Mouse (Mus musculus): Measurements from ENCODE around the gene Clcn1. TPM values are rescaled to one million over a fixed set of nuclear protein-coding genes. Genes with fewer than 3 reads are reported as not detected.

Clcn1 gene
- polyA plus RNA-seq, 1 experiment from 2014 or later = 1.5 TPM

DNA sequence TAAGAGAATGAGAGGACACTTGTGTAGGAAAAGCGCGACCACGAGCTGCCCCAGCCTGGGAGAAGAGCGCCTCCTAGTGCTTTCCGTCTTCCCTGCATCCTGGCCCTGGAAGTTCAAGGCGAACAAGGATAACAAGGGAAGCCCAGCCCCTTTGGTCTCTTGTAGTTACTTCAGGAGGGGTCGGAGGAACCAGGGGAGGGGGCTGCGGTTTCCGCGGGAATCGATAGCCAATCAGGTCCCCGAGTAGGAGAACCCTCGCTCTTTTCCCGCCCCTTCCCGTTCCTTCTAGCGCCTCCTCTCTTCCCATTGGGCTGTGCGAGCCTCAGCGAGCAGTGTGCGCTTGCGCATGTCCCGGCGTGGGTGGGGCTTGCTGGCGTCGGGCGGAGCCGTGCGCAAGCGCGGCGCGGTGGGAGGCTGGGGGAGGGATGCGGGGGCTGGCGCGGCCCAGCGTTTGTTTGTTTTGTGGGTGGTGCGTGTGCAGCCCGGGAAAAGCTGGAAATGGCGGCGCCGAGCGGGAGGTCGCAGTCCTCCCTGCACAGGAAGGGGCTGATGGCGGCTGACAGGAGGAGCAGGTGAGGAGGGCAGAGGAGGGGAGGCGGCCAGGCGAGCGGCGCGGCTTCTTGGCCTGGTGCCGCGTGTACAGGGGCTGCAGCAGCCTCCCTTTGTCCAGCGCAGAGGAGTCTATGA is 21.7 kb upstream of the Clcn1 start, which contains the start of gene Casp2:
Casp2 (plus strand) TSS at position 360 of the 687 bp plus-strand sequence.
- peak within 1 kb of the TSS; percentile 92 for H3K9ac ChIP-seq
- WGBS = under 1% methylated on average over 49 of the region's 51 CpGs
- H3K27me3 ChIP-seq (replicated peaks) = no peaks in the 10 kb centered on the region
- peak within 1 kb of the TSS; percentile 84 for H3K4me2 ChIP-seq (replicated peaks)
- H3K27ac ChIP-seq = peak within 1 kb of the TSS; percentile 80; the same call in 1 of the 2 replicates
- peaks cover 8% of the 10 kb centered on the region for H3K4me1 ChIP-seq
- no peaks in the 10 kb centered on the region for H3K9me3 ChIP-seq
- H3K4me3 ChIP-seq = peak within 1 kb of the TSS; percentile 83
- peak; percentile 100 for ATAC-seq (ENCODE audit: low FRiP score, low read depth)
- peaks cover 27% of the 10 kb centered on the region for H3K36me3 ChIP-seq

DNA sequence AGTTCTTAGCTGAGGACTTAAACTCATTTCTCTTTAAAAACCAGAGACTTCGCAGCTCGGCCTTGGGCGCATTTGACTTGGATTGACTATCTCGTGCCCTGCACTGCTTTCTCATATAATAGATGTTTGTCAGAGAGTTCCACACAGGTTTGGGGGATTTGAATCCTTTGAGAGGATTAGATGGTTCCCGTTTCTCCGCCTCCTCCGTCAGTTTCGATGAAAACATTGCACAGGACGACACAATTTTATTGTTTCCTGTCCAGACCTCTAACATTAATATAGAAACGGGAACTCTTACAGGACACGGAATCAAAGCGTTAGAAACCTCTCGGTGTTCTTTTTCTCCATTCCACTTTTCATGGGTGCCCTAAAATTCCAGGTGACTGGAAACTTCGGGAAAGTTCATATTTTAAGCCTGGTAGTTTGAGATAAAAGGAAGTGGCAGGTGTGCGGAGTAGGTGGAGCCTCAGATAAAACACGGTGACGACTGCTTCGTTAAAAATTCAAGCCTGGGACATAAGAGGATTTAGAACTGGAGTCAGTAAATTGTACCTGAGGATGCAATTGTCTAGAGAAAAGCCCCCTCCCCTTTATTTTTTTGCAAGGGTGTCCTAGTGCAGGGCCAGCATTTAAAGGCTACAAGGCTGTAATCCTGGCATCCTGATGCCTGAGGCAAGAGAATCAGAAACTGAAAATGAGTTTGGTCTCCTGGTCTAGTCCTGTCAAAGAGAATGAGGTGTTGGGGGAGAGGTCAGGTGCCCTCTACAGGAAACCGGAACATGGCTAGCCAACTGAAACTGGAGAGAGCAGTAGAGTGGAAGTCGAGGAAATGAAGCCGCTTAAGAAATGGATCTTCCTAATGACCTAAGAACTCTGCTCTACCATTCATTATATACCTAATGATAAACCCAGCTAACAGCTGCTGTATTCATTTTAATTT is 20.8 kb upstream of the Clcn1 start:
- H3K27ac ChIP-seq = peak overlapping the region; percentile 80; the same call in 1 of the 2 replicates
- no peaks in the 10 kb centered on the region for H3K27me3 ChIP-seq (replicated peaks)
- under 1% methylated on average over 21 of the region's 21 CpGs for WGBS
- H3K9ac ChIP-seq = peak overlapping the region; percentile 92
- peak overlapping the region; percentile 83 for H3K4me3 ChIP-seq
- peak; percentile 0; the same call in 1 of the 2 replicates for ATAC-seq (ENCODE audit: low FRiP score, low read depth)
- no peaks in the 10 kb centered on the region for H3K9me3 ChIP-seq
- H3K36me3 ChIP-seq = peaks cover 36% of the 10 kb centered on the region
- peaks cover 8% of the 10 kb centered on the region for H3K4me1 ChIP-seq
- peak overlapping the region; percentile 84 for H3K4me2 ChIP-seq (replicated peaks)

DNA sequence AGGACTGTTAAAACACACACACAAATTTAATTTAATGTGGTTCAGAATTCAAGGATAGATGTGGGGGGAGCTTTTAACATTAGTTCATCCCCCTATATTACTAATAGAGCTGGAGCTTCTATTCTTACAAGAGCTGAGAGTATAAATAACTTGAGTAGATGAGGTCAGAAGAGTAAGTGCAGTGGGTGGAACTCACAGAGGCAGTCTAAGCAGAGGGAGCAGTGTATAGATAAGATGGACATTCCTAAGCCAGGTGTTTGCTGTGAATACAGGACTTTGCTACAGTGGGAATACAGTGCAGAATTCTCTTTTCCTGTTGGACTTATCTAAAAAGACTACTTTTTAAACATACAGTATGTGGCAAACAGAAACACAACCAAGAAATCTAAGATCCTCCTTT is 15.7 kb upstream of the Clcn1 start:
- Histone ChIP-seq H3K9ac (no peak overlapping the region), H3K9me3 (no peaks in the 10 kb centered on the region), H3K4me1 (peaks cover 8% of the 10 kb centered on the region), H3K27ac (no peak overlapping the region), H3K27me3 (replicated peaks) (no peaks in the 10 kb centered on the region), H3K4me2 (replicated peaks) (no peak overlapping the region), H3K4me3 (no peak overlapping the region), H3K36me3 (peaks cover 76% of the 10 kb centered on the region)
- no peak for ATAC-seq (ENCODE audit: low FRiP score, low read depth)

DNA sequence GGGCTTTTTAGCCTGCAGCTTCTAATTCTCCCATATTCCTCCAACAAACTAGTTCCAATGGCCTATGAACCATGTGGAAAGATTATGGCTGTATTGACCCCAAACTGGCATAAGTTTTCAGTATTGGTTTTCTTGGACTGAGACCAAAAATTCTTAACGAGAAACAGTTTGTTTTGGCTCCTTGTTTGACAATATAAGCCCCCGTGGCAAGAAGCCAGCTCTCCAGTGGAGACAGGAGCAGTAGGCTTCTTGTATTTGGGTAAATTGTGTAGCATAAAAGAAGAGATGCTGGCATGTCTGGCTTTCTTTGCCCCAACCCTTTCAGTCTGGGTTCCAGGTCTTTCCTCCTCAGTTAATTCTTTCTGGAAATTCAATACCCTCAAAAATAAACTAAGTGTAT is 10.3 kb upstream of the Clcn1 start:
- H3K27me3 ChIP-seq (replicated peaks) = no peaks in the 10 kb centered on the region
- ATAC-seq (ENCODE audit: low FRiP score, low read depth) = no peak
- H3K4me2 ChIP-seq (replicated peaks) = no peak overlapping the region
- WGBS = 84% methylated on average over 2 of the region's 2 CpGs
- H3K36me3 ChIP-seq = peaks cover 79% of the 10 kb centered on the region
- no peak overlapping the region for H3K4me3 ChIP-seq
- no peaks in the 10 kb centered on the region for H3K4me1 ChIP-seq
- no peak overlapping the region for H3K9ac ChIP-seq
- H3K9me3 ChIP-seq = no peaks in the 10 kb centered on the region
- H3K27ac ChIP-seq = no peak overlapping the region

DNA sequence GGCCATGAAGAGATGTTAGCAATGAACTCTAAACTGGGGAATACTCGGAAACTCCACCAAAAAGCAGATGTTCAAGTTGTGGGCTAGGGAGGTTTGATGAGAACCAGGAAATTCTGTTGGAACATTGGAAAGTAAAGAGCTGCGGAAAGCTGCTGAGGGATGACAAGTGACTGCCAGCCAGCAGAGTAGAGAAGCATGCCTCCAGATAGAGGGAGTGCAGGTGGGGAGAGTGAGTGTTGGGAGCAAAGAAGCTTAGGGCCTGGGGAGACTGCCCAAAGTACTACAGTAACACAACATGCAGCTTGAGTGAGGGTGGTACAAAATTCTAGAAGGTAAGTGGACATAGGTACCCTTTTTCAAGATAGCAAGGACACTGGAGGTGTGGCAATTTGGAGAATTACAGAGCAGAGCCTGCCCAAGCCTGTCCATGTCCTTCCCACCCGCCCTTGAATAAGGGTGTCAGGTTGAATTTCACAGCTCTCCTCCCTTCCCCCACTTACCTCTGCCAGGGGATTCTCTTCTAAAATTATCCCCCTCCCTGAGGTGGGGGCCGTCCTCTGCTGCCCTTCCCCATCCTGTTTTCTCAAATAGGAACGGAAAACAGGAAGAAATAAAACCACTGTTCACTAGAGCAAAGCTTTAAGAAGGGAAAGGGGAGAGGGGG is 3.5 kb upstream of the Clcn1 start:
- Histone ChIP-seq H3K4me3 (no peak overlapping the region), H3K9me3 (no peaks in the 10 kb centered on the region), H3K9ac (no peak overlapping the region), H3K36me3 (peaks cover 75% of the 10 kb centered on the region), H3K4me1 (no peaks in the 10 kb centered on the region), H3K27ac (no peak overlapping the region), H3K4me2 (replicated peaks) (no peak overlapping the region), H3K27me3 (replicated peaks) (no peaks in the 10 kb centered on the region)
- 75% methylated on average over 5 of the region's 5 CpGs for WGBS
- ATAC-seq (ENCODE audit: low FRiP score, low read depth) = peak; percentile 15; the same call in 1 of the 2 replicates

DNA sequence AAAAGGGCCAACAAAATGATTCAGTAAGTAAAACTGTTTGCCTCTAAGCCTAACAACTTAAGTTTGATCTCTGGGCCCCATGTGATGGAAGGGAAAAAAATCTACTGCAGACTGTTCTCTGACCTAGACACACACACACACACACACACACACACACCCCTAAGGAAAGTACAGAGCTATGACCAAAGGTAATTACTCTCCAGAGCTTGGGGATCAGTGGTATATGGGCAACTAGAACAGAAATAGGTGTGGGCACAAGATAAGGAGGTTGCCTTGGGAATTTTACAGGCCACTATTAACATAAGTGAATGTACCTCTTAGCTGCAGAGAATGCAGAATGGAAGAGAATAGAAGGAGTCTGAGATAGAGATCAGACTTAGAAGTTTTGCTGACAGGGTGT is 1.1 kb downstream of the Clcn1 start:
- Histone ChIP-seq H3K36me3 (peaks cover 61% of the 10 kb centered on the region), H3K4me1 (no peaks in the 10 kb centered on the region), H3K9me3 (no peaks in the 10 kb centered on the region), H3K27me3 (replicated peaks) (no peaks in the 10 kb centered on the region), H3K9ac (no peak overlapping the region), H3K4me2 (replicated peaks) (no peak overlapping the region), H3K27ac (no peak overlapping the region), H3K4me3 (no peak overlapping the region)
- ATAC-seq (ENCODE audit: low FRiP score, low read depth) = no peak

DNA sequence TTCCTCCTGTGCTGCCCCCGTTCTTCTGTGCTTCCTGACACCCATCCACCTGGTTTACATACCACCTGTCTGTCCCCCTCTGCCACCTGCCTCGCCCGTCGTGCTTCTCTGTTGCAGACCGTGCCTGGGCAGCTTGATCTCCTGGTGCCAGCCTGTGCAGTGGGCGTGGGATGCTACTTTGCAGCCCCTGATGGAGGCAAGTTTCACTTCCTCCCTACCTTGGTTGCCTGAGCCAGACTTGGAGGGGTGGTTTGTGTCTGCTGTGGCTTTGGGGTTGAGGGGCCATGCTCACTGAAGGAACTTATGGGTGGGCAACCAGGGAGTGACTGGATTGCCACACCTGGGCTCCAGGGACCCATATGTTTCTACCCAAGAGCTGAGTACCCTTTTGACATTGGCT is 6.8 kb downstream of the Clcn1 start:
- Histone ChIP-seq H3K27ac (no peak overlapping the region), H3K9ac (no peak overlapping the region), H3K4me3 (no peak overlapping the region), H3K9me3 (no peaks in the 10 kb centered on the region), H3K36me3 (peaks cover 53% of the 10 kb centered on the region), H3K4me1 (no peaks in the 10 kb centered on the region), H3K4me2 (replicated peaks) (no peak overlapping the region), H3K27me3 (replicated peaks) (no peaks in the 10 kb centered on the region)
- WGBS = 89% methylated on average over 6 of the region's 6 CpGs
- no peak for ATAC-seq (ENCODE audit: low FRiP score, low read depth)

DNA sequence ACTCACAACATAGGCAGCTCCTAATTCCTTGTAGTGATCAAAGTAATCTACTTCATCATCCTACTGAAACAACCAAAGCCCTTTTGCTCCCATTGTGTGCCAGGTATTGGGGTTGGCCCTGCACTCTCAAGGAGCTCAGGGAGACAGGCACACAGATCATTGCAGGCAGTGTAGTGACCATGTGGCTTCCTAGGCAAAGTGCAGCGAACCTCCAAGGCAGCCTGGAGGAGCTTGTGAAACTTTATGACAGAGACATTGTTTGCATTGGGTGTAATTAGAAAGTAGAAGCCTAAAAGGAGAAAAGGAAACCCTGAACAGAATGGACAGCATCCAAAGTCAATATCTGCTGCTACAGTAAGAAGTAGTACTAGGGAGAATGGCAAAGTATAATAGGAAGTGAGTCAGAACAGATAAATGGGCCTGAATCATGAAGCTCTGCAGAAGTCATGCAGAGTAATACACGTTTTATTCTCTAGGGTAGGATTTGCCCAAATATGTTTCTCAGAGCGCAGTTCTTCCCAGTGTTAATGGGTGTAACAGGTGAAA is 9.1 kb downstream of the Clcn1 start:
- no peaks in the 10 kb centered on the region for H3K9me3 ChIP-seq
- no peak overlapping the region for H3K4me3 ChIP-seq
- H3K27me3 ChIP-seq (replicated peaks) = no peaks in the 10 kb centered on the region
- no peaks in the 10 kb centered on the region for H3K4me1 ChIP-seq
- peaks cover 59% of the 10 kb centered on the region for H3K36me3 ChIP-seq
- no peak overlapping the region for H3K27ac ChIP-seq
- H3K4me2 ChIP-seq (replicated peaks) = no peak overlapping the region
- 67% methylated on average over 3 of the region's 3 CpGs for WGBS
- ATAC-seq (ENCODE audit: low FRiP score, low read depth) = no peak
- H3K9ac ChIP-seq = no peak overlapping the region

DNA sequence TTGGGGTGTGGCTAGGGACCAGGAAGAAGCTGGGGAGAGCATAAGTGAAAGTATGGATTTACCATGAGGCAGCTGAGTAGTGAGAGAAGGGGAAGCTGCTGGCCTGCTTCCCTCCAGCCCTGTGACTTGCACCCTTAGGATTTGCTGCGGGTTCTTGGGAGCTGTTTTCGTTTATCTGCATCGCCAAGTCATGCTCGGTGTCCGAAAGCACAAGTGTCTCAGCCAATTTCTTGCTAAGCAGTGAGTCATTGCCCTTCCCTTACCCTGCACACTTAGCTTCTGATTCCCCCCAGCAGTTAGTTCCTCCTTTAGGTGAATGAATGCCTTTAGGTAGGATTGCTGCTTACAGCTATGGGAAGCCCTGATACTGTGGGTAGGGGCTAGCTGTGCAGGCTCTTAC is 12.9 kb downstream of the Clcn1 start:
- WGBS = 97% methylated on average over 5 of the region's 5 CpGs

DNA sequence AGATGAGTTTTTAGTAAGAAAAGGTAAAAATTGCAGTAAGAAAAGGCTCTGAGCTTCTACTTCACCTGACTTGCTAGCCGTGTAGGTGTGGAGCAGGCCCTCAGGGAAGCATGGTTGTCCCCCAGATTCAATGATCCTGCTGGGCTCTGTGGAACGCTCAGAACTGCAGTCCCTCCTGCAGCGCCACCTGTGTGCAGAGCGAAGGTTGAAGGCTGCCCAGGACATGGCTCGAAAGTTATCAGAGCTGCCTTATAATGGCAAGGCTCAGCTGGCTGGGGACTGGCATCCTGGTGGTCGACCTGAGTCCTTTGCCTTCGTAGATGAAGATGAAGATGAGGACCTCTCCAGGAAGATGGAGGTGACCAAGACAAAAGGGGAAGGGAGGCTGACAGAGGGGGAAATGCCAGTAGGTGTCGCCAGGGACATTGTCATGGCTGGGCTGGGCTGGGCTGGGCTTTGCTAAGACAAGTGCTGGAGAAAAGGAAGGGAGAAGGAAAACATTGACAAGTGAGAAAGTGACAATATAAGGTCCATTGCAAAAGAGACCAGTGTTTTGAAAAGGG is 23.4 kb downstream of the Clcn1 start:
- ATAC-seq (ENCODE audit: low FRiP score, low read depth) = no peak

More for the DNA sequence above, 12.9 kb downstream of the Clcn1 start:
- no peak overlapping the region for H3K4me2 ChIP-seq (replicated peaks)
- no peak overlapping the region for H3K9ac ChIP-seq
- no peak for ATAC-seq (ENCODE audit: low FRiP score, low read depth)
- H3K36me3 ChIP-seq = peaks cover 42% of the 10 kb centered on the region
- H3K4me3 ChIP-seq = no peak overlapping the region
- H3K27me3 ChIP-seq (replicated peaks) = no peaks in the 10 kb centered on the region
- H3K9me3 ChIP-seq = no peaks in the 10 kb centered on the region
- no peaks in the 10 kb centered on the region for H3K4me1 ChIP-seq
- no peak overlapping the region for H3K27ac ChIP-seq

DNA sequence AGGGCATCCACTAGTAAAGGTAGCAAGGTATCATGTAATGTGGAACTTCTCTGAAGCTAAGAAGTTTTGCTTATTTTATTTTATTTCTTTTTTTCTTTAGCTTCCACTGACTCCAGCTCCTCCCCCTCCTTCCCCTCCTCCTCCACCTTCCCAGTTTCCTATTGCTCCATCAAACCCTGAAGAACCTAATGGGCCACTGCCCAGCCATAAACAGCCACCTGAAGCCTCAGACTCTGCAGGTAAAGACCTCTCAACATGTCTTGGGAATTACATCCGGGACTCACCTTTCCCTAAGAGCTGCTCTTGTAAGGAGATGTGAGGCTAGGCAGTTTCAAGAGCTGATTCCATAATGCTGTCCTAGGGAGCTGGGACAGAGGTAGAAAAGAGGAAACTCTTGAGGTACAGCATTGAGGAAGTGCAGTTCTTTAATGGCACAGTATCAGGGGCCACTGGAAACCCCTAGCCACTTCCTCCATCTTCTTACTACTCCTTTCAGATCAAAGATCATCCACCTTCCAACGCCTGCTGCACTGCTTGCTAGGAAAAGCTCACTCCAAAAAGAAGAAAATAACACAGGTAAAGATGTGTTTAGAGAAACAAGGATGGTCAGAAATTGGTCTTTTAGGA is 24.1 kb downstream of the Clcn1 start:
- WGBS = 88% methylated on average over 2 of the region's 2 CpGs

More for the DNA sequence above, 23.4 kb downstream of the Clcn1 start:
- no peak overlapping the region for H3K4me3 ChIP-seq
- no peak overlapping the region for H3K9ac ChIP-seq
- no peaks in the 10 kb centered on the region for H3K27me3 ChIP-seq (replicated peaks)
- peaks cover 57% of the 10 kb centered on the region for H3K36me3 ChIP-seq
- no peak overlapping the region for H3K27ac ChIP-seq
- H3K4me2 ChIP-seq (replicated peaks) = no peak overlapping the region
- no peaks in the 10 kb centered on the region for H3K4me1 ChIP-seq
- 43% methylated on average over 8 of the region's 8 CpGs for WGBS
- H3K9me3 ChIP-seq = no peaks in the 10 kb centered on the region

More for the DNA sequence above, 24.1 kb downstream of the Clcn1 start:
- Histone ChIP-seq H3K4me2 (replicated peaks) (no peak overlapping the region), H3K36me3 (peaks cover 56% of the 10 kb centered on the region), H3K27me3 (replicated peaks) (no peaks in the 10 kb centered on the region), H3K9me3 (no peaks in the 10 kb centered on the region), H3K9ac (no peak overlapping the region), H3K4me3 (no peak overlapping the region), H3K27ac (no peak overlapping the region), H3K4me1 (no peaks in the 10 kb centered on the region)
- ATAC-seq (ENCODE audit: low FRiP score, low read depth) = no peak

All from neural tube, embryonic 12.5 days (tissue).